Comparison of ENCODE assay signal across 29 mouse cellular contexts in genomic region chr3:17547559-17548059, GRCm38 (mm10).
DNase-seq lines count a peak whose midpoint lies in the region; ATAC-seq and TF ChIP-seq lines count a peak whose summit lies in the region.
"Had no signal": no experiment of that assay in that cellular context is flagged by ENCODE, and none has a peak within 500 bp of the region (broad histone marks: within the 10 kb centered on the region; RNA-seq: fewer than 3 reads in every experiment).

No protein-coding gene starts in this region.

- no peaks in the 10 kb centered on the region for H3K9me3 ChIP-seq in forebrain, embryonic 12.5 days
- H3K9me3 ChIP-seq in forebrain, postnatal 0 days (ENCODE audit: low read length) = no peaks in the 10 kb centered on the region
- H3K9me3 ChIP-seq in hindbrain, embryonic 12.5 days (replicated peaks) = no peaks in the 10 kb centered on the region
- no peaks in the 10 kb centered on the region for H3K9me3 ChIP-seq in hindbrain, embryonic 11.5 days (ENCODE audit: control insufficient read depth, low read length)
- H3K9me3 ChIP-seq in midbrain, embryonic 13.5 days = no peaks in the 10 kb centered on the region
- no peaks in the 10 kb centered on the region for H3K9me3 ChIP-seq in midbrain, embryonic 16.5 days (replicated peaks; ENCODE audit: control insufficient read depth, low read length, poor library complexity, severe bottlenecking)
- H3K9me3 ChIP-seq: embryonic facial prominence, embryonic 12.5 days; embryonic facial prominence, embryonic 15.5 days; G1E; heart, embryonic 10.5 days; heart, embryonic 13.5 days; hindbrain, embryonic 13.5 days; intestine, embryonic 15.5 days had no signal

- no peak overlapping the region for H3K27ac ChIP-seq in forebrain, embryonic 12.5 days
- no peak overlapping the region for H3K27ac ChIP-seq in forebrain, postnatal 0 days (ENCODE audit: low read depth, low read length)
- no peak overlapping the region for H3K27ac ChIP-seq in hindbrain, embryonic 12.5 days
- no peak overlapping the region for H3K27ac ChIP-seq in hindbrain, embryonic 11.5 days (ENCODE audit: low read depth, low read length)
- H3K27ac ChIP-seq in midbrain, embryonic 13.5 days = no peak overlapping the region
- H3K27ac ChIP-seq in midbrain, embryonic 16.5 days (ENCODE audit: low read length) = no peak overlapping the region
- H3K27ac ChIP-seq: embryonic facial prominence, embryonic 12.5 days; embryonic facial prominence, embryonic 15.5 days; heart, adult 2 months; heart, embryonic 10.5 days; heart, embryonic 13.5 days; hindbrain, embryonic 13.5 days; intestine, embryonic 15.5 days had no signal

- no peaks in the 10 kb centered on the region for H3K36me3 ChIP-seq in forebrain, embryonic 12.5 days (replicated peaks)
- no peaks in the 10 kb centered on the region for H3K36me3 ChIP-seq in forebrain, postnatal 0 days (ENCODE audit: insufficient read depth)
- H3K36me3 ChIP-seq in hindbrain, embryonic 12.5 days = no peaks in the 10 kb centered on the region
- H3K36me3 ChIP-seq in hindbrain, embryonic 11.5 days (ENCODE audit: control insufficient read depth, insufficient read depth, low read length) = no peaks in the 10 kb centered on the region
- no peaks in the 10 kb centered on the region for H3K36me3 ChIP-seq in midbrain, embryonic 13.5 days
- H3K36me3 ChIP-seq in midbrain, embryonic 16.5 days (ENCODE audit: control insufficient read depth, insufficient read depth, low read length) = no peaks in the 10 kb centered on the region
- H3K36me3 ChIP-seq: embryonic facial prominence, embryonic 12.5 days; embryonic facial prominence, embryonic 15.5 days; G1E; heart, embryonic 10.5 days; heart, embryonic 13.5 days; hindbrain, embryonic 13.5 days; intestine, embryonic 15.5 days had no signal

- TF ChIP-seq CTCF in forebrain, postnatal 0 days (IDR thresholded peaks at IDR 0.05; ENCODE audit: low read depth) = no peak
- no peak for TF ChIP-seq CTCF in brain, embryonic 14.5 days (IDR thresholded peaks at IDR 0.05; ENCODE audit: borderline replicate concordance, extremely low read depth, insufficient read depth, insufficient read length)

- no peaks in the 10 kb centered on the region for H3K4me1 ChIP-seq in forebrain, embryonic 12.5 days
- H3K4me1 ChIP-seq in forebrain, postnatal 0 days (ENCODE audit: insufficient read depth) = no peaks in the 10 kb centered on the region
- H3K4me1 ChIP-seq in hindbrain, embryonic 12.5 days = no peaks in the 10 kb centered on the region
- H3K4me1 ChIP-seq in hindbrain, embryonic 11.5 days (replicated peaks; ENCODE audit: control insufficient read depth, insufficient read depth, low read length) = no peaks in the 10 kb centered on the region
- H3K4me1 ChIP-seq in midbrain, embryonic 13.5 days (replicated peaks) = no peaks in the 10 kb centered on the region; the same call in 1 of the 2 replicates
- H3K4me1 ChIP-seq in midbrain, embryonic 16.5 days (ENCODE audit: control insufficient read depth, insufficient read depth, low read length) = no peaks in the 10 kb centered on the region
- H3K4me1 ChIP-seq: embryonic facial prominence, embryonic 12.5 days; embryonic facial prominence, embryonic 15.5 days; heart, embryonic 10.5 days; heart, embryonic 13.5 days; hindbrain, embryonic 13.5 days; intestine, embryonic 15.5 days had no signal

- H3K4me3 ChIP-seq in forebrain, embryonic 12.5 days (replicated peaks) = no peak overlapping the region
- H3K4me3 ChIP-seq in forebrain, postnatal 0 days (ENCODE audit: low read depth, low read length) = no peak overlapping the region
- no peak overlapping the region for H3K4me3 ChIP-seq in hindbrain, embryonic 12.5 days
- no peak overlapping the region for H3K4me3 ChIP-seq in hindbrain, embryonic 11.5 days (ENCODE audit: low read depth, low read length)
- no peak overlapping the region for H3K4me3 ChIP-seq in midbrain, embryonic 13.5 days (replicated peaks)
- H3K4me3 ChIP-seq in midbrain, embryonic 16.5 days (ENCODE audit: low read depth, low read length) = no peak overlapping the region
- H3K4me3 ChIP-seq: embryonic facial prominence, embryonic 12.5 days; embryonic facial prominence, embryonic 15.5 days; heart, adult 2 months; heart, embryonic 10.5 days; heart, embryonic 13.5 days; hindbrain, embryonic 13.5 days; intestine, embryonic 15.5 days had no signal

- no peak overlapping the region for H3K9ac ChIP-seq in forebrain, embryonic 12.5 days
- no peak overlapping the region for H3K9ac ChIP-seq in forebrain, postnatal 0 days
- H3K9ac ChIP-seq in hindbrain, embryonic 12.5 days = no peak overlapping the region
- H3K9ac ChIP-seq in hindbrain, embryonic 11.5 days (ENCODE audit: low read depth, low read length) = no peak overlapping the region
- H3K9ac ChIP-seq in midbrain, embryonic 13.5 days (replicated peaks) = no peak overlapping the region
- H3K9ac ChIP-seq in midbrain, embryonic 16.5 days (ENCODE audit: low read depth, low read length) = no peak overlapping the region
- H3K9ac ChIP-seq: embryonic facial prominence, embryonic 12.5 days; embryonic facial prominence, embryonic 15.5 days; heart, embryonic 13.5 days; hindbrain, embryonic 13.5 days; intestine, embryonic 15.5 days had no signal

- DNase-seq in forebrain, postnatal 0 days = no peak
- DNase-seq in hindbrain, embryonic 11.5 days (ENCODE audit: low spot score) = no peak
- DNase-seq in brain, embryonic 14.5 days (ENCODE audit: low read depth) = peak; percentile 49
- DNase-seq: adrenal gland, postnatal 10 days; adrenal gland, postnatal 36 days; B cell, adult 2 months; cerebellum, adult 11 months; cerebellum, adult 2 months; cerebellum, adult 9-11 months; cerebellum, postnatal 25 days; gastrocnemius, postnatal 10 days; gastrocnemius, postnatal 36 days; heart, adult 2 months; heart, postnatal 14 days; heart, postnatal 4 days had no signal

- TF ChIP-seq POLR2A in brain, embryonic 14.5 days (IDR thresholded peaks at IDR 0.05; ENCODE audit: borderline replicate concordance, extremely low read depth, insufficient read depth, insufficient read length, poor library complexity, severe bottlenecking) = no peak

- H3K4me2 ChIP-seq in forebrain, embryonic 12.5 days = no peak overlapping the region
- H3K4me2 ChIP-seq in forebrain, postnatal 0 days (ENCODE audit: low read depth) = no peak overlapping the region
- H3K4me2 ChIP-seq in hindbrain, embryonic 12.5 days (replicated peaks) = no peak overlapping the region
- no peak overlapping the region for H3K4me2 ChIP-seq in hindbrain, embryonic 11.5 days (replicated peaks; ENCODE audit: low read depth, low read length)
- no peak overlapping the region for H3K4me2 ChIP-seq in midbrain, embryonic 13.5 days (replicated peaks)
- H3K4me2 ChIP-seq in midbrain, embryonic 16.5 days (ENCODE audit: low read length) = no peak overlapping the region
- H3K4me2 ChIP-seq: embryonic facial prominence, embryonic 12.5 days; embryonic facial prominence, embryonic 15.5 days; heart, embryonic 13.5 days; hindbrain, embryonic 13.5 days; intestine, embryonic 15.5 days had no signal

- peak; percentile 70 for ATAC-seq in forebrain, embryonic 12.5 days (ENCODE audit: low FRiP score)
- no peak for ATAC-seq in forebrain, postnatal 0 days
- ATAC-seq in hindbrain, embryonic 12.5 days (ENCODE audit: low FRiP score) = peak; percentile 46; the same call in 1 of the 2 replicates
- no peak for ATAC-seq in hindbrain, embryonic 11.5 days (ENCODE audit: low FRiP score)
- peak; percentile 50 for ATAC-seq in midbrain, embryonic 13.5 days
- no peak for ATAC-seq in midbrain, embryonic 16.5 days
- ATAC-seq: hindbrain, embryonic 16.5 days; intestine, embryonic 15.5 days; Patski had no signal

- no peaks in the 10 kb centered on the region for H3K27me3 ChIP-seq in forebrain, embryonic 12.5 days
- H3K27me3 ChIP-seq in forebrain, postnatal 0 days (ENCODE audit: insufficient read depth, low read length) = no peaks in the 10 kb centered on the region
- no peaks in the 10 kb centered on the region for H3K27me3 ChIP-seq in hindbrain, embryonic 12.5 days
- no peaks in the 10 kb centered on the region for H3K27me3 ChIP-seq in hindbrain, embryonic 11.5 days (ENCODE audit: control insufficient read depth, insufficient read depth, low read length)
- H3K27me3 ChIP-seq in midbrain, embryonic 13.5 days = no peaks in the 10 kb centered on the region
- no peaks in the 10 kb centered on the region for H3K27me3 ChIP-seq in midbrain, embryonic 16.5 days (ENCODE audit: control insufficient read depth, insufficient read depth, low read depth, low read length)
- H3K27me3 ChIP-seq: CH12.LX; embryonic facial prominence, embryonic 12.5 days; embryonic facial prominence, embryonic 15.5 days; heart, embryonic 13.5 days; hindbrain, embryonic 13.5 days; intestine, embryonic 15.5 days; Patski had no signal

- WGBS in forebrain, embryonic 12.5 days = 9% methylated on average over 1 of the region's 1 CpGs
- 7% methylated on average over 1 of the region's 1 CpGs for WGBS in forebrain, postnatal 0 days
- 49% methylated on average over 1 of the region's 1 CpGs for WGBS in hindbrain, embryonic 12.5 days
- 47% methylated on average over 1 of the region's 1 CpGs for WGBS in hindbrain, embryonic 11.5 days
- WGBS in midbrain, embryonic 13.5 days = 20% methylated on average over 1 of the region's 1 CpGs
- WGBS in midbrain, embryonic 16.5 days = 10% methylated on average over 1 of the region's 1 CpGs

Comparison
In these comparisons a context has a peak if more than half of its experiments do, and no peak if none do; other contexts are left out.
1. ATAC-seq: peak in forebrain, embryonic 12.5 days (single experiment), hindbrain, embryonic 12.5 days (single experiment) and midbrain, embryonic 13.5 days (single experiment); none in forebrain, postnatal 0 days (single experiment), hindbrain, embryonic 11.5 days (single experiment) and midbrain, embryonic 16.5 days (single experiment).